Mouse (Mus musculus): Measurements from ENCODE around the gene Tacc3. TPM values are rescaled to one million over a fixed set of nuclear protein-coding genes. Genes with fewer than 3 reads are reported as not detected.

The Tacc3 gene
- 4.0 and 7.7 TPM in 2 replicates for polyA plus RNA-seq (2012; rRNA removed)

- Histone ChIP-seq H3K4me1 (ENCODE audit: control insufficient read depth, insufficient read depth, insufficient read length, low read length) (peaks cover 17% of the 10 kb centered on the region), H3K27me3 (ENCODE audit: control insufficient read depth, insufficient read depth, low read length) (no peaks in the 10 kb centered on the region), H3K27ac (ENCODE audit: insufficient read depth, low read depth, low read length) (peak within 1 kb of the TSS; percentile 94), H3K4me3 (ENCODE audit: low read depth, low read length) (peak within 1 kb of the TSS; percentile 88), H3K36me3 (ENCODE audit: control insufficient read depth, insufficient read depth, low read length) (peaks cover 10% of the 10 kb centered on the region; the same call in 1 of the 2 replicates)
- under 1% methylated on average over 60 of the region's 60 CpGs for WGBS
- TF ChIP-seq CTCF (IDR thresholded peaks at IDR 0.05; ENCODE audit: extremely low read depth, insufficient read length, insufficient replicate concordance, low read depth, low read length) (no peak), POLR2A (IDR thresholded peaks at IDR 0.05; ENCODE audit: low read depth, low read length) (peak; percentile 66)
Measured at GRCm38 (mm10) chr5:33657787-33658663, at the start of gene Tacc3, which contains the start of gene Tmem129. Gene Tacc3 (plus strand): TSS chr5:33658128. Gene Tmem129 (minus strand): TSS chr5:33658416.

- Histone ChIP-seq H3K4me1 (ENCODE audit: control insufficient read depth, insufficient read depth, insufficient read length, low read length) (no peaks in the 10 kb centered on the region), H3K36me3 (ENCODE audit: control insufficient read depth, insufficient read depth, low read length) (peaks cover 49% of the 10 kb centered on the region), H3K27me3 (ENCODE audit: control insufficient read depth, insufficient read depth, low read length) (no peaks in the 10 kb centered on the region), H3K4me3 (ENCODE audit: low read depth, low read length) (no peak overlapping the region), H3K27ac (ENCODE audit: insufficient read depth, low read depth, low read length) (no peak overlapping the region)
- 88% methylated on average over 1 of the region's 1 CpGs for WGBS
- TF ChIP-seq POLR2A (IDR thresholded peaks at IDR 0.05; ENCODE audit: low read depth, low read length): no peak
- TF ChIP-seq CTCF (IDR thresholded peaks at IDR 0.05; ENCODE audit: extremely low read depth, insufficient read length, insufficient replicate concordance, low read depth, low read length): no peak
Measured at GRCm38 (mm10) chr5:33609226-33609625, 48.7 kb upstream of the Tacc3 start.

GRCm38 (mm10) chr5:33611795-33612194, 46.1 kb upstream of the Tacc3 start:
- Histone ChIP-seq H3K27ac (ENCODE audit: insufficient read depth, low read depth, low read length) (no peak overlapping the region), H3K4me3 (ENCODE audit: low read depth, low read length) (no peak overlapping the region), H3K4me1 (ENCODE audit: control insufficient read depth, insufficient read depth, insufficient read length, low read length) (no peaks in the 10 kb centered on the region), H3K36me3 (ENCODE audit: control insufficient read depth, insufficient read depth, low read length) (peaks cover 48% of the 10 kb centered on the region), H3K27me3 (ENCODE audit: control insufficient read depth, insufficient read depth, low read length) (no peaks in the 10 kb centered on the region)
- TF ChIP-seq CTCF (IDR thresholded peaks at IDR 0.05; ENCODE audit: extremely low read depth, insufficient read length, insufficient replicate concordance, low read depth, low read length) (no peak), POLR2A (IDR thresholded peaks at IDR 0.05; ENCODE audit: low read depth, low read length) (no peak)
- WGBS: 85% methylated on average over 1 of the region's 1 CpGs

- 92% methylated on average over 6 of the region's 6 CpGs for WGBS
- no peaks in the 10 kb centered on the region for H3K27me3 ChIP-seq (ENCODE audit: control insufficient read depth, insufficient read depth, low read length)
- no peak overlapping the region for H3K4me3 ChIP-seq (ENCODE audit: low read depth, low read length)
- no peaks in the 10 kb centered on the region; the same call in 1 of the 2 replicates for H3K4me1 ChIP-seq (ENCODE audit: control insufficient read depth, insufficient read depth, insufficient read length, low read length)
- peaks cover 26% of the 10 kb centered on the region for H3K36me3 ChIP-seq (ENCODE audit: control insufficient read depth, insufficient read depth, low read length)
- TF ChIP-seq CTCF (IDR thresholded peaks at IDR 0.05; ENCODE audit: extremely low read depth, insufficient read length, insufficient replicate concordance, low read depth, low read length) (no peak), POLR2A (IDR thresholded peaks at IDR 0.05; ENCODE audit: low read depth, low read length) (no peak)
- no peak overlapping the region for H3K27ac ChIP-seq (ENCODE audit: insufficient read depth, low read depth, low read length)
Measured at GRCm38 (mm10) chr5:33614391-33614790, 43.5 kb upstream of the Tacc3 start.

- TF ChIP-seq CTCF (IDR thresholded peaks at IDR 0.05; ENCODE audit: extremely low read depth, insufficient read length, insufficient replicate concordance, low read depth, low read length) (no peak), POLR2A (IDR thresholded peaks at IDR 0.05; ENCODE audit: low read depth, low read length) (no peak)
- H3K4me1 ChIP-seq (ENCODE audit: control insufficient read depth, insufficient read depth, insufficient read length, low read length): no peaks in the 10 kb centered on the region; the same call in 1 of the 2 replicates
- WGBS: 86% methylated on average over 2 of the region's 2 CpGs
- H3K27ac ChIP-seq (ENCODE audit: insufficient read depth, low read depth, low read length): no peak overlapping the region
- H3K4me3 ChIP-seq (ENCODE audit: low read depth, low read length): no peak overlapping the region
- no peaks in the 10 kb centered on the region for H3K36me3 ChIP-seq (ENCODE audit: control insufficient read depth, insufficient read depth, low read length)
- no peaks in the 10 kb centered on the region for H3K27me3 ChIP-seq (ENCODE audit: control insufficient read depth, insufficient read depth, low read length)
Measured at GRCm38 (mm10) chr5:33622671-33623070, 35.3 kb upstream of the Tacc3 start.

- 80% methylated on average over 3 of the region's 3 CpGs for WGBS
Measured at GRCm38 (mm10) chr5:33623766-33624165, 34.2 kb upstream of the Tacc3 start.

GRCm38 (mm10) chr5:33627968-33628367, 30.0 kb upstream of the Tacc3 start:
- Histone ChIP-seq H3K4me3 (ENCODE audit: low read depth, low read length) (no peak overlapping the region), H3K27ac (ENCODE audit: insufficient read depth, low read depth, low read length) (0 out of 2 replicates have a peak overlapping the region, but pooled peaks have one; percentile 8)
- WGBS: 4% methylated on average over 4 of the region's 4 CpGs

More at GRCm38 (mm10) chr5:33623766-33624165, 34.2 kb upstream of the Tacc3 start:
- no peak overlapping the region for H3K4me3 ChIP-seq (ENCODE audit: low read depth, low read length)
- H3K27me3 ChIP-seq (ENCODE audit: control insufficient read depth, insufficient read depth, low read length): no peaks in the 10 kb centered on the region
- H3K36me3 ChIP-seq (ENCODE audit: control insufficient read depth, insufficient read depth, low read length): no peaks in the 10 kb centered on the region
- TF ChIP-seq POLR2A (IDR thresholded peaks at IDR 0.05; ENCODE audit: low read depth, low read length) (no peak), CTCF (IDR thresholded peaks at IDR 0.05; ENCODE audit: extremely low read depth, insufficient read length, insufficient replicate concordance, low read depth, low read length) (no peak)
- H3K27ac ChIP-seq (ENCODE audit: insufficient read depth, low read depth, low read length): no peak overlapping the region
- H3K4me1 ChIP-seq (ENCODE audit: control insufficient read depth, insufficient read depth, insufficient read length, low read length): peaks cover 3% of the 10 kb centered on the region

More at GRCm38 (mm10) chr5:33627968-33628367, 30.0 kb upstream of the Tacc3 start:
- no peak for TF ChIP-seq POLR2A (IDR thresholded peaks at IDR 0.05; ENCODE audit: low read depth, low read length)
- no peak for TF ChIP-seq CTCF (IDR thresholded peaks at IDR 0.05; ENCODE audit: extremely low read depth, insufficient read length, insufficient replicate concordance, low read depth, low read length)
- peaks cover 5% of the 10 kb centered on the region for H3K4me1 ChIP-seq (ENCODE audit: control insufficient read depth, insufficient read depth, insufficient read length, low read length)
- H3K27me3 ChIP-seq (ENCODE audit: control insufficient read depth, insufficient read depth, low read length): no peaks in the 10 kb centered on the region
- no peaks in the 10 kb centered on the region for H3K36me3 ChIP-seq (ENCODE audit: control insufficient read depth, insufficient read depth, low read length)
